Mouse (Mus musculus): ENCODE results near the gene Klc4.
A peak's percentile ranks its signal among the peaks of the same experiment; 100 is the strongest.

DNA sequence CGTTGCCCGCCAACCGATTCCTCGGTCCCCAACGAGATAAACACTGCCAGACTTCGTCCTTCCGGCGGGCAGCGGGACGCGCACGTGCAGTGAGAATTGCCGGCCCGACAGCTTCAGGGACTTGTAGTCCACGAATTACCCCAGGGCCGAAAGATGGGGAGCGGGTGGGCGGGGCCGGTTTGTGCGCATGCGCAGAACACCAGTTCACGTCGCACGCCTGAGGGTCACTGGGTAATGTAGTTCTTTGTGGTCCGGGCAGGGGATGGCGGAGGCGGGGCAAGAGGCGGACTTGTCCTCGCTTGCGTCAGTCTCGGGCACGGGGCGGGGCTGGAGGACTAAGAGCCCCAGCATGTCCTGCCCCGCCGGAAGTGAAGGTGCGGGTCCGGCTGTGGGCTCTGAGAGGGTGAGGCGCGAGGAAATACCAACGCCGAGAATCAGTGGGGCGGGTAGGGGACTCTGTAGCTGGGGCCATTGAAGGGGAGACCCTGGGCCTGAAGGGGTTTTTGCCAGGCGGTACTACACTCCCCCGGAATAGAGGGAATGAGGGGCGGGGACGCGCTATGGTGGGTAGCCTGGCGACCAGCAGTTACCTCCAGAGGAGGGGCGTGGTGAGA, 35.0 kb upstream of the Klc4 start, which contains the start of gene Klhdc3:
- TF ChIP-seq HCFC1 (IDR thresholded peaks at IDR 0.05; ENCODE audit: borderline replicate concordance, insufficient read depth, low read length) (peak; percentile 94), ZC3H11A (IDR thresholded peaks at IDR 0.05; ENCODE audit: borderline replicate concordance, low read depth, low read length) (no peak), CHD2 (IDR thresholded peaks at IDR 0.05; ENCODE audit: low read depth, low read length) (no peak)

Data from ES-E14 (cell line).